Mouse (Mus musculus) erythroblast, embryonic 14.5 days (primary cell): ENCODE data around the gene Sox6. TPM values are rescaled to one million over a fixed set of nuclear protein-coding genes. Genes with fewer than 3 reads are reported as not detected.

Experiments used
- H3K27me3 ChIP-seq: 2 replicates; pipeline ENCODE4 v1.6.1; 2012; ENCODE audit warnings: inconsistent platforms; ENCODE audit not compliant: control insufficient read depth
- H3K36me3 ChIP-seq: 2 replicates; pipeline ENCODE4 v1.6.1; 2012; ENCODE audit warnings: mild to moderate bottlenecking, inconsistent platforms; ENCODE audit not compliant: control insufficient read depth
- H3K4me1 ChIP-seq: 2 replicates; pipeline ENCODE4 v1.6.1; 2012; ENCODE audit warnings: inconsistent platforms; ENCODE audit not compliant: control insufficient read depth
- H3K4me3 ChIP-seq: replicated peaks from 2 replicates; pipeline ENCODE3; 2012; ENCODE audit warnings: moderate library complexity, mild to moderate bottlenecking, inconsistent platforms
- H3K9me3 ChIP-seq: 2 replicates; pipeline ENCODE4 v1.6.1; 2012; ENCODE audit warnings: low read length, inconsistent platforms, mixed read lengths; ENCODE audit not compliant: control insufficient read depth
- GATA1 ChIP-seq: IDR thresholded peaks from 2 replicates; pipeline ENCODE4 v1.6.1; 2012; ENCODE audit warnings: low read length, inconsistent platforms, mixed read lengths
- TAL1 ChIP-seq: IDR thresholded peaks from 3 replicates; pipeline ENCODE4 v1.6.1; 2012; ENCODE audit warnings: low read length, inconsistent platforms, mixed read lengths
- polyA plus RNA-seq: library from polyadenylated mRNA; stranded (reverse); fragments of >175 nt; gene quantifications from 2 replicates; pipeline ENCODE4 v1.2.3, GENCODE M21; 2012

Sox6 gene
- polyA plus RNA-seq, 1 experiment = 3.7 TPM

GRCm38 (mm10) chr7:115536521-115536920 lies 502.1 kb downstream of the Sox6 start:
- no peaks in the 10 kb centered on the region for H3K9me3 ChIP-seq
- H3K4me1 ChIP-seq = no peaks in the 10 kb centered on the region
- no peak overlapping the region for H3K4me3 ChIP-seq
- H3K36me3 ChIP-seq = peaks cover 98% of the 10 kb centered on the region
- TF ChIP-seq TAL1 (no peak), GATA1 (no peak)
- H3K27me3 ChIP-seq = no peaks in the 10 kb centered on the region

- Histone ChIP-seq H3K9me3 (no peaks in the 10 kb centered on the region), H3K4me3 (no peak overlapping the region), H3K4me1 (no peaks in the 10 kb centered on the region), H3K27me3 (no peaks in the 10 kb centered on the region), H3K36me3 (peaks cover 94% of the 10 kb centered on the region)
- no peak for TF ChIP-seq TAL1
- no peak for TF ChIP-seq GATA1
Observed at GRCm38 (mm10) chr7:115531875-115532274, 506.7 kb downstream of the Sox6 start.

GRCm38 (mm10) chr7:115531217-115531616 lies 507.4 kb downstream of the Sox6 start:
- TF ChIP-seq TAL1 (no peak), GATA1 (no peak)
- Histone ChIP-seq H3K4me3 (no peak overlapping the region), H3K36me3 (peaks cover 94% of the 10 kb centered on the region), H3K27me3 (no peaks in the 10 kb centered on the region), H3K4me1 (no peaks in the 10 kb centered on the region), H3K9me3 (no peaks in the 10 kb centered on the region)

- H3K27me3 ChIP-seq = no peaks in the 10 kb centered on the region
Observed at GRCm38 (mm10) chr7:115517701-115518100, 520.9 kb downstream of the Sox6 start.

GRCm38 (mm10) chr7:115513681-115514080 lies 524.9 kb downstream of the Sox6 start:
- Histone ChIP-seq H3K4me1 (no peaks in the 10 kb centered on the region), H3K27me3 (no peaks in the 10 kb centered on the region), H3K4me3 (no peak overlapping the region), H3K36me3 (peaks cover 70% of the 10 kb centered on the region), H3K9me3 (no peaks in the 10 kb centered on the region)
- no peak for TF ChIP-seq TAL1
- no peak for TF ChIP-seq GATA1

More at GRCm38 (mm10) chr7:115517701-115518100, 520.9 kb downstream of the Sox6 start:
- Histone ChIP-seq H3K4me1 (no peaks in the 10 kb centered on the region), H3K9me3 (no peaks in the 10 kb centered on the region), H3K4me3 (no peak overlapping the region), H3K36me3 (peaks cover 44% of the 10 kb centered on the region)
- TF ChIP-seq TAL1 (no peak), GATA1 (no peak)

GRCm38 (mm10) chr7:115511777-115512176 lies 526.8 kb downstream of the Sox6 start:
- Histone ChIP-seq H3K27me3 (no peaks in the 10 kb centered on the region), H3K4me1 (no peaks in the 10 kb centered on the region), H3K4me3 (no peak overlapping the region), H3K9me3 (no peaks in the 10 kb centered on the region), H3K36me3 (peaks cover 87% of the 10 kb centered on the region)
- no peak for TF ChIP-seq GATA1
- TF ChIP-seq TAL1 = no peak

GRCm38 (mm10) chr7:115511091-115511490 lies 527.5 kb downstream of the Sox6 start:
- Histone ChIP-seq H3K4me3 (no peak overlapping the region), H3K9me3 (no peaks in the 10 kb centered on the region), H3K36me3 (peaks cover 91% of the 10 kb centered on the region), H3K4me1 (no peaks in the 10 kb centered on the region), H3K27me3 (no peaks in the 10 kb centered on the region)
- TF ChIP-seq TAL1 = no peak
- TF ChIP-seq GATA1 = no peak

- TF ChIP-seq GATA1 (no peak), TAL1 (no peak)
- peaks cover 92% of the 10 kb centered on the region for H3K36me3 ChIP-seq
- no peaks in the 10 kb centered on the region for H3K27me3 ChIP-seq
Observed at GRCm38 (mm10) chr7:115510045-115510444, 528.6 kb downstream of the Sox6 start.

GRCm38 (mm10) chr7:115506385-115506784 lies 532.2 kb downstream of the Sox6 start:
- no peaks in the 10 kb centered on the region for H3K27me3 ChIP-seq
- no peak for TF ChIP-seq TAL1
- no peak for TF ChIP-seq GATA1
- H3K9me3 ChIP-seq = no peaks in the 10 kb centered on the region

More at GRCm38 (mm10) chr7:115510045-115510444, 528.6 kb downstream of the Sox6 start:
- Histone ChIP-seq H3K4me1 (no peaks in the 10 kb centered on the region), H3K4me3 (no peak overlapping the region), H3K9me3 (no peaks in the 10 kb centered on the region)

GRCm38 (mm10) chr7:115501497-115501896 lies 537.1 kb downstream of the Sox6 start:
- Histone ChIP-seq H3K36me3 (peaks cover 55% of the 10 kb centered on the region), H3K4me1 (no peaks in the 10 kb centered on the region), H3K4me3 (no peak overlapping the region), H3K9me3 (no peaks in the 10 kb centered on the region), H3K27me3 (no peaks in the 10 kb centered on the region)
- no peak for TF ChIP-seq TAL1
- no peak for TF ChIP-seq GATA1

More at GRCm38 (mm10) chr7:115506385-115506784, 532.2 kb downstream of the Sox6 start:
- peaks cover 80% of the 10 kb centered on the region for H3K36me3 ChIP-seq
- no peak overlapping the region for H3K4me3 ChIP-seq
- no peaks in the 10 kb centered on the region for H3K4me1 ChIP-seq
